In genomic region chr5:100162053-100162452, GRCm38 (mm10) we compare ENCODE assay signal across 25 mouse cellular contexts. TPM values are rescaled to one million over a fixed set of nuclear protein-coding genes. Genes with fewer than 3 reads are reported as not detected.
DNase-seq lines count a peak whose midpoint lies in the region; ATAC-seq lines count a peak whose summit lies in the region.
"Had no signal": no experiment of that assay in that cellular context is flagged by ENCODE, and none has a peak within 500 bp of the region (broad histone marks: within the 10 kb centered on the region; RNA-seq: fewer than 3 reads in every experiment).

No protein-coding gene starts in this region.

- no peak overlapping the region for H3K9ac ChIP-seq in intestine, embryonic 16.5 days (ENCODE audit: low read depth, low read length)
- H3K9ac ChIP-seq: embryonic facial prominence, embryonic 15.5 days; forebrain, embryonic 15.5 days; heart, embryonic 12.5 days; hindbrain, embryonic 12.5 days had no signal

- peaks cover 2% of the 10 kb centered on the region; the same call in 1 of the 2 replicates for H3K27me3 ChIP-seq in intestine, embryonic 16.5 days (replicated peaks; ENCODE audit: control insufficient read depth, insufficient read depth, low read length)
- H3K27me3 ChIP-seq in forebrain, embryonic 10.5 days (ENCODE audit: poor library complexity, severe bottlenecking), result peaks cover 77% of the 10 kb centered on the region
- H3K27me3 ChIP-seq: forebrain, embryonic 15.5 days had no signal

- peak; percentile 44 for DNase-seq in heart, adult 11 months
- DNase-seq in heart, postnatal 36 days, result no peak
- DNase-seq in B cell, adult 2 months, result peak; percentile 7 to 16
- DNase-seq in left cerebral cortex, adult 9 months (ENCODE audit: low spot score in 2 of 2), result no peak
- DNase-seq in forebrain, embryonic 10.5 days (ENCODE audit: extremely low spot score, low spot score), result no peak
- DNase-seq: adrenal gland, postnatal 14 days; cerebellum, adult 18-20 months; cerebellum, adult 9-11 months; cerebellum, postnatal 36 days; embryo, embryonic 11 days; gastrocnemius, postnatal 36 days; heart, adult 2 months had no signal

- intact Hi-C loops in heart, postnatal 36 days (cut with DNase I), result no loop called here

- ATAC-seq in common myeloid progenitor, adult 5-6 weeks (replicated peaks; ENCODE audit: low read depth, poor library complexity, severe bottlenecking), result peak; percentile 86
- peak; percentile 79 for ATAC-seq in megakaryocyte progenitor cell, adult 5-6 weeks (replicated peaks; ENCODE audit: poor library complexity)
- no peak for ATAC-seq in intestine, embryonic 16.5 days
- ATAC-seq: activated CD4-positive, CD25-positive, alpha-beta regulatory T cell, adult 4 months; forebrain, embryonic 15.5 days; hindbrain, embryonic 16.5 days; inflammation-experienced regulatory T-cells, adult 6 months; Patski had no signal

- WGBS in intestine, embryonic 16.5 days, result 65% methylated on average over 1 of the region's 1 CpGs
- 76% methylated on average over 1 of the region's 1 CpGs for WGBS in forebrain, embryonic 10.5 days

- H3K36me3 ChIP-seq in intestine, embryonic 16.5 days (ENCODE audit: control insufficient read depth, insufficient read depth, low read length), result no peaks in the 10 kb centered on the region
- no peaks in the 10 kb centered on the region for H3K36me3 ChIP-seq in forebrain, embryonic 10.5 days (replicated peaks)
- H3K36me3 ChIP-seq: embryonic facial prominence, embryonic 15.5 days; forebrain, embryonic 15.5 days; G1E; heart, embryonic 12.5 days; hindbrain, embryonic 12.5 days had no signal

- no peaks in the 10 kb centered on the region for H3K9me3 ChIP-seq in intestine, embryonic 16.5 days (ENCODE audit: control insufficient read depth, low read length)
- H3K9me3 ChIP-seq in forebrain, embryonic 10.5 days, result no peaks in the 10 kb centered on the region
- H3K9me3 ChIP-seq: embryonic facial prominence, embryonic 15.5 days; forebrain, embryonic 15.5 days; heart, embryonic 12.5 days; hindbrain, embryonic 12.5 days had no signal

- no peak overlapping the region for H3K4me2 ChIP-seq in intestine, embryonic 16.5 days (ENCODE audit: low read depth, low read length)
- H3K4me2 ChIP-seq: embryonic facial prominence, embryonic 15.5 days; forebrain, embryonic 15.5 days; heart, embryonic 12.5 days; hindbrain, embryonic 12.5 days had no signal

- no peak overlapping the region for H3K27ac ChIP-seq in intestine, embryonic 16.5 days (ENCODE audit: low read length)
- H3K27ac ChIP-seq in forebrain, embryonic 10.5 days, result no peak overlapping the region
- H3K27ac ChIP-seq: embryonic facial prominence, embryonic 15.5 days; forebrain, embryonic 15.5 days; heart, adult 2 months; hindbrain, embryonic 12.5 days had no signal

- peaks cover 4% of the 10 kb centered on the region; the same call in 1 of the 2 replicates for H3K4me1 ChIP-seq in intestine, embryonic 16.5 days (ENCODE audit: control insufficient read depth, insufficient read depth, low read length)
- peaks cover 23% of the 10 kb centered on the region for H3K4me1 ChIP-seq in forebrain, embryonic 10.5 days

- H3K4me3 ChIP-seq in intestine, embryonic 16.5 days (ENCODE audit: low read length), result no peak overlapping the region
- no peak overlapping the region for H3K4me3 ChIP-seq in forebrain, embryonic 10.5 days
- H3K4me3 ChIP-seq: embryonic facial prominence, embryonic 15.5 days; erythroblast, embryonic 14.5 days; forebrain, embryonic 15.5 days; heart, adult 2 months; heart, embryonic 12.5 days; hindbrain, embryonic 12.5 days had no signal

RNA-seq across cellular contexts. Expression of gene Tmem150c, which starts 2.4 kb away (rescaled TPM):
- 1 to 10 TPM; 3.3 to 9.5 TPM for total RNA-seq in heart, postnatal 36 days (2021)
- not detected in 2 replicates for total RNA-seq in common myeloid progenitor, adult 5-6 weeks (2017)
- not detected in 2 replicates for total RNA-seq in megakaryocyte progenitor cell, adult 5-6 weeks (2015)
- total RNA-seq in megakaryocyte progenitor cell, adult 5-6 weeks (2017), result not detected in 2 replicates
- 1.5 and 1.7 TPM in 2 replicates for polyA plus RNA-seq in intestine, embryonic 16.5 days (2015; fragmentation: Nextera tagmentation; extraction: Ambion mirVana)
- polyA plus RNA-seq in forebrain, embryonic 10.5 days (2016; fragmentation: Nextera tagmentation; extraction: Ambion mirVana), result 2.2 and 2.3 TPM in 2 replicates
- polyA plus RNA-seq: activated CD4-positive, CD25-positive, alpha-beta regulatory T cell, adult 4 months; erythroblast, embryonic 14.5 days; G1E; inflammation-experienced regulatory T-cells, adult 6 months; Patski had no signal

Comparison
In these comparisons a context has a peak if more than half of its experiments do, and no peak if none do; other contexts are left out.
1. DNase-seq: peak in heart, adult 11 months (single experiment) and B cell, adult 2 months (2 of 2); none in heart, postnatal 36 days (0 of 2), left cerebral cortex, adult 9 months (0 of 2) and forebrain, embryonic 10.5 days (single experiment).